Mouse (Mus musculus): ENCODE measurements at regions not wholly inside any gene's neighbourhood (a gene's known extent, or its start where the extent isn't known, plus 50 kb on each side); places are given as distances from the start of the nearest gene placed in this dataset.

DNA sequence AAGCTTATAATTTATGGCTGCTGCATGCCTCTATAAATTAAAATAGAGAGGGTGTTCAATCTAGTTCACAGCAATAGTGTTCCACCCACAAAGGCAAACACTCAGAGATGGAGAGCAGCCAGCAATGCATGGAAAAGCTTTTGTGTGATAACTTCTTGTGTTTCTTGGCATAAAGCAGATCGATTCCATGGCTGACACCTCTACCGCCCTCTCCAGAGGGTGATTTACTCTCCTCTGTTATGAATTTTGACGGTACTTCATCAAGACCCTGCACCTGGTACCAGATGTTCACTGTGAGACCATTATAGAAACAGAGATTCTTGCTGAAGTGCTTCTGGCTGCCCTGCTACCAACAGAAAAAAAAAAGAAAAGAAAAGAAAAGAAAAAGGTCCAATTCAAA lies 54.1 kb upstream of the Btc start:
- DNase-seq (ENCODE audit: low spot score) = no peak

DNA sequence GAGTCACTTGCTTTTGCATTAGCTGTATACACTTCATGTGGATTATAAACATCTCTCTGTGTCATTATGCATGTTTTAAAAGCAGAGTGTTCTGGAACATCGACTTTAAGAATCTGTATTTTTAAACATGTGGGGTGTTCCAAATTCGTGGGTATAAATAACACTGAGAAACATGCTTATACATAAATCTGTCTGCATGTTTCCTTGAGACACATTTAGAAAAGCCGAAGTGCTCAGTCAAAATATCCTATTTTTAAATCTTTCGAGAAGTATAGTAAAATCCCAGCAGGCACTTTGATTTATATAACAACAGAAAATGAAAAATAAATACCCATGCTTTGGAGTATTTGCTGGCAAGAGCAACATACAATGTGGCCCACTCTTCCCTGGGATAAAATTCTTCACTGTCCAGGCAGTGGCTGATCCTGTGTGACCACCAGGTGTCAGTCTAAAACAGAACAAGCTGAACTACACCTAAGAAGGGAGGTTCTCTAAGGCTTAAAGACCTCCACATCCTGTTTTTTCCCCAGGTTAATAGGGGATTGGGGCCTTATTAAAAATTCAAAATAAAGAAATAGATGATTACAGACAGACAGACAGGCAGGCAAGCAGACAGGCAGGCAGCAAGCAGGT lies 52.4 kb upstream of the Parm1 start:
- DNase-seq (ENCODE audit: low spot score) = peak; percentile 10
